Mouse (Mus musculus) C2C12 (cell line): Measurements from ENCODE around the gene Tle4.

ENCODE experiments used
- CEBPB ChIP-seq: IDR thresholded peaks from one replicate; pipeline ENCODE4 v1.6.1; 2011; ENCODE audit warnings: low read depth, mild to moderate bottlenecking, control low read depth, moderate library complexity
- CTCF ChIP-seq: IDR thresholded peaks from one replicate; pipeline ENCODE4 v1.5.1; 2011; ENCODE audit not compliant: control insufficient read depth, insufficient read depth, insufficient read length
- MAX ChIP-seq: IDR thresholded peaks from one replicate; pipeline ENCODE4 v1.6.1; 2011; ENCODE audit warnings: mild to moderate bottlenecking, control low read depth
- MYOD1 ChIP-seq: IDR thresholded peaks from one replicate; pipeline ENCODE4 v1.6.1; 2011; ENCODE audit warnings: low read depth; ENCODE audit not compliant: control insufficient read depth, insufficient read length
- MYOG ChIP-seq: IDR thresholded peaks from one replicate; pipeline ENCODE4 v1.6.1; 2011; ENCODE audit not compliant: control insufficient read depth, insufficient read length; ENCODE audit errors: extremely low read depth
- USF1 ChIP-seq: IDR thresholded peaks from one replicate; pipeline ENCODE4 v1.6.1; 2011; ENCODE audit warnings: low read depth, mild to moderate bottlenecking, control low read depth, moderate library complexity

- TF ChIP-seq MAX (no peak), CTCF (no peak), USF1 (no peak), MYOG (no peak), MYOD1 (no peak), CEBPB (no peak)
These were observed 97.9 kb downstream of the Tle4 start for GRCm38 (mm10) chr19:14499835-14500425.
